Mouse (Mus musculus): ENCODE data around the gene Krt17.
"Not testable (repeated sequence)": the region's sequence is repeated elsewhere in the genome, so short reads cannot be mapped to it uniquely, and the experiment has no call there.

The Krt17 gene

DNA sequence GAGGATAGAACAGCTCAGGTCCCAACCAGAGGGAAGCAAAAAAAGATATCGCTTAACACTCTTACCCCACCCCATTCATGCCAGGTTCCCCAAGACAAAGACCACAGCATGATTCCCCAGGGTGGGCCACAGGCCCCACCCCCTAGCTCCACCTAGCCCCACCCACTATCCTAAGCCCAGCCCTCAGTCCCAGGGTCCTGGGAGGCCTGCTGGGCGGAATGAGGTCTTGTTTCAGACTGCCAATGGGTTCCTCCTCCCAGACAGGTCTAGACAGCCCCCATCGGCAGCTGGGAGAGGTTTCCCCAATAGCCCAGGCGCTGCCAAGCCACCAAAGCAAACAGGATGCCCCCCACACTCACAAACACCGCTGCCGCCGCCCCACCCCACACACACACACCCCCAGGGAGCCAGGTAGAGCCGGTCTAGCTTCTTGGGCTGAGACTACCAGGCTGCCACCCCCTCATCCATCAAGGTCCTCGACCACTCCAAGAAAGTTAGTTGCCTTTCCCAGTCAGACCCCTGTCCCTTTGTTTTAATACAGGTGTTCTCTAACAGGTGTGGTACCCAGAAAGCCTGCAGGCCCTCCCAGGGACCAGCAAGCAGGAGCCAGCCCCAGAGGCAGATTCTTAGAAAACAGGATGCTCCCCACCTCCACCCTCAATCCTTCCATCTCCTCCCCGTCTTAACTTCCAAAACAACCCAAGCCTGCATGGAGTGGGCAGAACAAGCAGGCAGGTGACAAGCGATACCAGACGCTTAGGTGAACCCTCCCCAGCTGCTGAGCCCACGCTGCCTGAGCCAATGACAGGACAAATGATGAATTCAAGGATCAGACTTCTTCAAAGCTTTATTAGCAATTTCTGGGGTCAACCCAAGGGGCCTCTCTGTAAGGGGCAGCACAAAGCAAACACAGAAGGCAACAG, 1.5 kb upstream of the Krt17 start:
- in situ Hi-C loops (cut with MboI, MseI), result no loop called here

DNA sequence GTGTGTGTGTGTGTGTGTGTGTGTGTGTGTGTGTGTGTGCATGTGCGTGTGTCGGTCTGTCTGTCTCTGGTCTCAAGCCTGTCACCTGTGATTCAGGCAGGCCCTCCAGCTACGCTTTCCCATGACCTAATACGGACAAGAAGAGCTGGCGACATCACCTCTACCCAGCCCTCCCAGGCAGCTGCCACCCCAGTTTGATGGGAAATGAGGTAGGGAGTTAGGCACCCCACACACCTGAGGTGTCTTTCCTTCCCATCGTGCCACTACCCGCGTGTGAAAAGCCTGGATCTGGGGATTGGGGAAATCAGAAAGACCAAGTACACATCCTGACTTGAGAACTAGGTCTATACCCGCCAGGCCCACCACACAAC, 391 bp upstream of the Krt17 start:
- in situ Hi-C loops (cut with MboI, MseI), result no loop called here

DNA sequence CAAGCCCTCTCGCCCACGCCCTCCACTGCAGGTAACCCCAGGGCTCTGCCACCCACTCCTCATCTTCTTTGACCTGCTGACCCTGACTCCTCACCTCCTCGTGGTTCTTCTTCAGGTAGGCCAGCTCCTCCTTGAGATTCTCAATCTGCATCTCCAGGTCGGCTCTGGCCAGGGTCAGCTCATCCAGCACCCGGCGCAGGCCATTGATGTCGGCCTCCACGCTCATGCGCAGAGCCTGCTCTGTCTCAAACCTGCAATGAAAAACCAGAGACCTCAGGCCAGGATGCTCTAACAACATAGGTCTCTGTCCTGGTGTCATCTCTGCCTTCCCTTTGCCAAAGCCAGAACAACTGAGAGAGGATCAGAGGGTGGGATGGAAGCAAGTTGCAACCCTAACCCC, 1.8 kb downstream of the Krt17 start:
- in situ Hi-C loops (cut with MboI, MseI), result no loop called here

DNA sequence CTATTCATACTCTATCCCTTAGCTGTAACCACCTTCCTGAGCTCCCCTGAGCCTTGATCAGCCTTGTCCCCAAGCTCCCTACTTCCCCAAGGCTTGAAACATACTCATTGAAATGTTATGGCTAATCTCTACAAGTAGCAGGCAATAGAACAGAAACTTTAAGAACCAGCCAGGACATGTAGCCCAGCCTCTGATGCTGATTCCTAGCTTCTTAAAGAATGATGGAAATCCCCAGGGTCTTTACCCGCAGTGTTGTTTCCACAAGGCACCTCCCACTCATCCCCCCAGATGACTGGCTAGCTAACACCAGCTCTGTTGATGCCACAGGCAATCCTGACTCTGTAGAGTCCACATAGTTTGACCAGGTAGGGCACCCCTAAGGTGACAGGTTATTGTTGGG, 2.9 kb downstream of the Krt17 start:
- in situ Hi-C loops (cut with MboI, MseI), result no loop called here

DNA sequence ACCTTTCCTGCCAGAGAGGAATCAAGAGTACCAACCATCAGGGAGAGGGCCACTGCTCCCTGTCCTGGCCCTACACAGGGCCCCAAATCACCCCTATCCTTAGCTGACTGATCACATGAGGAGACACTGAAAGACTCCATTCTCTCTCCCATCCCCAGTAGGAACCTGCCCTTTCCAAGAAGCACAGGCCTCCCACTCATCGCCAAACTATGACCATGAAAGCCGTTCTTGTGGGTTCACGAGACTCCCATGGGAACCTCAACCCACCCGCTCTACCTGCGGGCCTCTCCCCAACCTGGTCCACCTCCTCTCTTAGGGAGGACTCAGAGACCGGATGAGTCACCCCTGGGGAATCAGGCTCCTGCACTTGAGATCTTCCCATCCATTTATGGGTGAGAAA, 5.3 kb downstream of the Krt17 start:
- in situ Hi-C loops (cut with MboI, MseI), result no loop called here

DNA sequence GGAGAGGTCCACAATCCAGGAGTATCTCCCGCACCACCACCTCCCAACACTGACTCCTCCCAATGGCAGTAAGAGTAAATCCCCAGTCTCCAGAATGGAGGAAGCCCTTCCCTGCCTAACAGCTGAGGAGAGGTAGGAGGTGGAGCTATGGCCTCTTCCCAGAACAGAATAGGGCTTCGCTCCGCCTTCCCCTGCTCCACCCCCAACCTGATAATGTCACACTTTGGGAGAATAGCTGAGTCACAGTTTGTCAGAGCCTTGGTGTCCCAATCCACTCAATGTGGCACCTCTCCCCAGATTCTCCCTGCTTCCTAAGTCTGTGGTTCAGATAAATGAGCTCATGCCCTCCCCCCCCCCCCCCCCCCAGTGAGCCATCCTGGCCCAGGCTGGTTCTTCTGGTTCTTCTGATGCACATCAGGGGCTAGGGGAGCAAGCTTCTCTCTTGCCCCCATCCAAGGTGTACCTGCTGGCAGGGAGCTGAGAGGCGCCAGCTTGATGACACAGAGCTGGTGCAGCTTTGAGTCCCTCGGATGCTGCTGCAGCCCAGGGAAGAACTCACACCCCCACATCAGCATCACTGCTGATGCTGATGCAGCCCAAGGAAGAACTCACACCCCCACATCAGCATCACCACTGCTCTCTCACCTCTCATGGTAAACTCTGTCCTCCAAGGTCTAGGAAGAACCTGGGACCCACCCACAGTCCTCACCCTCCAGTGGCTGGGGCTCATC, 6.3 kb downstream of the Krt17 start:
- in situ Hi-C loops (cut with MboI, MseI), result no loop called here

DNA sequence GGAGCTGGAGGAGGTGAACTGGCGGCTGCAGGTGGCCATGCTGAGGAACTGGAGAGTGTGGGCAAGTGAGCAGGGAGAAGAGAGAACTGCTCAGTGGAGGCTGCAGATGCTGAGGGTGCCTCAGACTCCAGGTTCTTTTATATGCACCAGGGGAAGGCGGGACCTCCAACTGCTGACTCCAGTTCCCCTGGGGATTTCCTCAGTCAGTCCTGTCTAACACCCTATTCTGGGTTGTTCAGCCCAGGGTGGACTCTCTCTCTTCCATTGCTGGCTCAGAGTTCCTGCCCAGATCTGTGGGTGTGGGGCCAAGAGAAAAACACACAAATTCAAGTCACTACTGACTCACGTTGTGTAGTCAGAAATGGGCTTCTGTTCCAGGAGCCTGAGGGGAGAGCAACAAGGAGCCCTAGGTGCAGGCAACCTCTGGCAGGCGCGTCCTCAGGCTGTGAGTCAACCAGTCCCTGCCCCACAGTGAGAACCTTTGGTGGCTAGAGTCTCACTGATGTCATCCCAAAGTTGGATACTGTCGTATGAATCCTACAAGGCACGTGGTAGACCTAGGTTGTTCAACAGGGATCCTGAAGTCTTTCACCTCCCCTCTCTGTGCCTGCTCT, 11.9 kb downstream of the Krt17 start, which contains the start of gene Krt16:
TSS of gene Krt16 (minus strand) at position 51 of the 614 bp plus-strand sequence.
- in situ Hi-C loops (cut with MboI, MseI), result no loop called here

DNA sequence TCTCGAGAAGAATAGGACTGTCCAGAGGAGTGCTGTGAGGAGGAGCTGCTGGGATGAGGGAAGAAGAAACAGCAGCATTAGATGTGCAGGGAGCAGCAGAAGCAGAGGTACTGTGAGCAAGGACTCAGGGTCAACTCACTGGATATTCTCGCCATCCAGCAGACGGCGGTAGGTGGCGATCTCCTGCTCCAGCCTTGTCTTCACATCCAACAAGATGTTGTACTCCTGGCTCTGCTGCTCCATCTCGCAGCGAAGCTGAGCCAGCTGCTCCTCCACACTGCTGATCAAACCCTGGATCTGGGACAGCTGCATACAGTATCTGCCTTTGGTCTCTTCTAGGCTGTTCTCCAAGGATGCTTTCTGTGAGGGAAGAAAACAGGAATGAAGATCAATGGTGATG, 14.4 kb downstream of the Krt17 start:
- in situ Hi-C loops (cut with MboI, MseI), result not testable (repeated sequence)

DNA sequence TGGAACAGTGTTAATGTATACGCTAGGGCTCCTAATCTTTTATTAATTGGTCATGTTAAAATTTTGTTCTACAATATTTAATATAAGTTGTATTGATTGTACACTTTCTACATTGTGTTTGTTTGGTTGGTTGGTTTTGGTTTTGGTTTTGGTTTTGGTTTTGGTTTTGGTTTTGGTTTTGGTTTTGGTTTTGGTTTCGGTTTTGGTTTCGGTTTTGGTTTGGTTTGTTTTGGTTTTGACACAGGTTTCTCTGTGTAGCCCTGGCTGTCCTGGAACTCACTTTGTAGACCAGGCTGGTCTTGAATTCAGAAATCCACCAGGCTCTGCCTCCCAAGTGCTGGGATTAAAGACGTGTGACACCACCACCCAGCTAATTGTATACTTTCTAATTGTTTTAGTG, 20.6 kb downstream of the Krt17 start:
- in situ Hi-C loops (cut with MboI, MseI), result not testable (repeated sequence)

DNA sequence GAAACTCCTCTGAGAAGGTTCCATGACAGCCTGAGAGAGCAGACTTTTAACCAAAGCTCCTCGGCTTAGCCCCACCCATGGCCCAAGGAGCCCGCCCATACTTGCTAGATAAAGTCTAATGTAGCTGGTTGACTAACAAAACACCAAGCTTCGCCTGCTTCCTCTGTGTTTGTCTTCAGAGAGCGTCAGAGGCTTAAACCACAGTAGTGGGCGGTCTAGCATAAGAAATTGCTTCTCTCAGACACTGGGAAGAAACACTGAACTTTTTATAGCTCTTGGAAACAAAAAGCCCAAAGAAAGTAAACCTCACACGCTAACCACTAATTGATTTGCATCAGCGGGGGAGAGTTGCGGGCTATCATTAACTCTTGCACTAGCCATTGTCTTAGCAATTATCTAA, 39.1 kb downstream of the Krt17 start:
- in situ Hi-C loops (cut with MboI, MseI), result no loop called here

DNA sequence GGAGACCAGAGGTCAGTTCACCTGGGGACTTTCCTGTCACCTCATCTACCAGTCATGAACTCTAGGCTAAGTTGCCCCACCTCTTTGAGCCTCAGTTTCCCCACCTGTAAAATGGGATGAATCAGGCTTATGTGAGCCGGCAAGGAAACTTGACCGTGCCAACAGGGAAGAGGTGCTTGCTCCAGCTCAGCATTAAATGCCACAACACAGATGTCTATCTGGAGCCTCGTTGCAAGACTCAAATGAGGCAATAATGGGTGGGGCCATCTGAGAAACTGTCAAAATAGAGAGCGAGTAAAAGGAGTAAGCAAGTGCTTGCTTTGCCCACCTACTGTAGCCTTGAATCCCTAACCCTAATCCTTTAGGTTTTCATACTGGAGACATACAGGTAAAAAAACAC, 41.5 kb downstream of the Krt17 start:
- in situ Hi-C loops (cut with MboI, MseI), result no loop called here

DNA sequence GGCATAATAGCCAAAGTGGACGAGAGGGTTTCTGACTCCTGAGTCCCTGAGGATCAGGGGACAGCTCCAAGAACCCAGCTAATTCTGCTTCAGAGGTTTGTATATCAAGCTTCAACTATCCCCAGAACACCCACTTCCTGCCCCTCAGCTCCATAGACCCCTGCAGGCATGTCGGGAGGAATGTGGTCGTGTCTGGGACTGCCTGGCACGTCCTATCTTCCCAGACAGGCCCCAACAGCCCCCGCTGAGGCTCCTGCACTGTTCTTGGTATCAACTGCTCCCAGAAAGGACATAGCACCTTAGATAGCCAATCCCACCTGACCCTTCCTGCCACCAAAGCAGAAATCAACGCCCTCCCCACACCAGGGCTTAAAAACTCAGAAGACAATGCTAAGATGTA, 52.3 kb downstream of the Krt17 start:
- in situ Hi-C loops (cut with MboI, MseI), result no loop called here

DNA sequence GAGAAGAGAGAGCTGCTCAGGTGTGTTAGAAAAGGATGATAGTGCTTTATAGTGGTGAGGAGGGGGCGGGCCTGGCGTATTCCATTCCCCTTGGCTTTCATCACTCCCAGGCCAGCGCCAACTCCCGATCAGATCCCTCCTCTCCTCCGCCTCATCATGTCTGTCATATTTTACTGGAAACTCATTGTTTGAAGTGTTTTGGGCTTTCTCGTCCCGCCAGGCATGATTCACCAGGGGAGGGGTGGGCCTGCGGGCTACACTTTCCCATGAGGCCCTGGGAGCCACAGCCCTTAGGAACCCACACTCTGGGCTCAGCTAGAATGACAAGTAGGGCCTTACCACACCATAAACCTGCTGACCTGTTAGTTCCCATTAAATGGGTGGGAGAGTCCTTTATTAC, 53.3 kb downstream of the Krt17 start, which contains the start of gene Krt14:
TSS of gene Krt14 (minus strand) at position 51 of the 400 bp plus-strand sequence.
- in situ Hi-C loops (cut with MboI, MseI), result no loop called here

All from T-helper 2 cell (primary cell).